Mouse (Mus musculus) retina, postnatal 7 days (tissue): ENCODE measurements around the gene Ick.

Experiments used
- DNase-seq: peaks from one replicate; pipeline ENCODE4 v3.0.0-alpha.2; 2012; ENCODE audit warnings: low read depth, low spot score

Ick gene

DNA sequence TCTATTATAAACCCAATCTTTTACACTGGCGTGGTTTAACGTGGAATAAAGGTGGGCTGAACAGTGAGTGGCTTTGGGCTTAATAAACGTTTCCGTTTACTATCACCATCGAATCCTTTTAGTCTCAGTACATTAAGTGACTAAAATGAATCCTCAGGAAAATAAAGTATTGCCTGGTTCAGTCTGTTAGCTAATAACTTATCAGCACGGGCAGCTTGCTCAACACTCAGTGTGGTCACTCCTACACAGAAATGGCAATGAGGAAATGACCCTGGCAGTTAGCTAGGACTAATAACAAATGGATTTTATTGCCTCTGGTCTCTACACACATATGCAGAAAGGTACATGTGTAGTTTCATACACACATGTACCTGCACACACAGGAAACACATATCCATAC lies 4.0 kb upstream of the Ick start:
- DNase-seq, result no peak

- no peak for DNase-seq
Observed at GRCm38 (mm10) chr9:78105501-78105932, 3.5 kb upstream of the Ick start.

DNA sequence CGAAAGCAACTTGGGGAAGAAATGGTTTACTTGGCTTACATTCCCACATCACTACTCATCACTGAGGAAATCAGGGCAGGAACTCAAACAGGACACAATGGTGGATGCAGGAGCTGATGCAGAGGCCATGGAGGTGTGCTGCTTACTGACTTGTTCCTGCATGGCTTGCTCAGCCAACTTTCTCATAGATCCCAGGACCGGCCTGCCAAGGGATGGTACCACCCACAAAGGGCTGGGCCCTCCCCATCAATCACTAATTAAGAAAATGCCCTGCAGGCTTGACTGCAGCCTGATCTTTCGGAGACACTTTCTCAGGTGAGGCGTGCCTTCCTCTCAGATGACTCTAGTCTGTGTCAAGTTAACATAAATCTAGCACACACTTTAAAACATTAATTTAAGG lies 2.2 kb upstream of the Ick start:
- no peak for DNase-seq

- no peak for DNase-seq
Observed at GRCm38 (mm10) chr9:78107582-78107911, 1.4 kb upstream of the Ick start.

- DNase-seq, result peak; percentile 74
Observed at GRCm38 (mm10) chr9:78107912-78108795, 838 bp upstream of the Ick start.

DNA sequence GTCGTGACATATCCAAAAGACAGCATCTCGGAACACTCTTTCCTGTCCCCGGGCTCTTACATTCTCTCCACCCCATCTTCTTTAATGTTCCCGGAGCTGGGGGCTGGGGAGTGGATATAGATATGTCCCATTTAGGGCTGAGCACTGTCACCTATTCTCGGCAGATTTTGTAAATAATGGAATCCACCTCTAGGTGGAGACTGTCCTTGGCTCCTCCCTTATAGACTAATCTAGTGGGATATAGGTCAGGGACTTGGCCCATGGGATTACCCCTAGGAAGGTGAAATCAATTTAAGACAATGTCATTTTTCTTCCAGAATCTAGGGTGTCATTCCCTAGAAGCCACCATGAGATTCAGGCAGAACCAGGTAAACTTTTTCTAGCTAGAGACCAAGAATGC lies 664 bp downstream of the Ick start:
- no peak for DNase-seq

DNA sequence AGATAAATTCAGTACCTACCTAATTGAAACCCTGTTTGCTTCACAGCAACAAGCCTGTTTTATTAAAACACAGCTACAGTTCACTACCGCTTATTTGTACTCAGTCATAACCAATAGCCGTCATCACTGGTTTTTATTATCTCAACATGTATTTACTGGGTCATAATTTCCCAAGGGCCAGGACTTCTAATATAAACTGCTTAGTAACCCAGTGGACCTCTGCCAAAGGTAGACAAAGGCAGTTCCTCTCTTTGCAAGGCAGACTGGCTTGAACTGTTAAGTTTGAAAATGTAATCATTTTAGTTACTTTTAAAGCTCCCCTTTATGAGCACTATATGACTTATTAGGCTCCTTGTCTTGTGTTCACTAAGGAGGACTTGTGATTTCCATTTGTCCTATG lies 2.5 kb downstream of the Ick start:
- no peak for DNase-seq

DNA sequence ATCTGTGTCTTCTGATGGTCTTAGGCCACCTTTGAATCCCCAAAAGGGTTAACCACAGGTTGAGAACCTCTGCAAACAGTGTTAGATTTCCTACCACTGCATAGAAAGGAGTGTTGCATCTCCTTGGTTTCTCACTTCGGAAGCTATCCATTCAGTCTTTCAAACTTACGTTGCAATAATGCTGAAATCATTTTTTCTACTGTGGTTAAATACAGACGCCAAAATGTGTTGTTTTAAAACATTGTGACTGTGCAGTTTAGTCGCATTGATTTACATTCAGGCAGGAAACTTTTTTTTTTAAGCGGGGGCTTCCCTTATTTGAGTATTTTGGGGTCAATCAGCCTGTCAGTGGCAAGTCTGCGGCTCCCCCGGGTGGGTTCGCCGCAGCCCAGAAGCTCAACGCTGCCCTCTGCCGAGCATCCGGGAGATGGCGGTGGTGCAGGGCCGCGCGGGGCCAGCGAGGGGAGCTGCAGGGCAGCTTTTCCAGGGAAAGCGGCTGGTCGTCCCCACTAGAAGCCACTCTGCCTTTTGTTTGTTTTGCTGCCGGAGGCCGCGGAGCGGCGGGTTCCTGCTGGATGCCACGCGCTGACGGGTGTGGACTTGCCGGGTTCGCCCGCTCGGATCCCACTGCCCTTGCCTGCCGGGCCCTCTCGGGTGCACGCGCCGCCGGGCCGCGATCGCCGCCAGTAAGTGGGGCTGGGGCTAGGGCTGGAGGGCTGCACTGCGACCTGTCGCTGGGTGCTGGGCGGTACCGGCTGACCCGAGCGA lies 4.0 kb downstream of the Ick start:
- peak; percentile 81 for DNase-seq

- no peak for DNase-seq
Observed at GRCm38 (mm10) chr9:78113538-78113885, 4.5 kb downstream of the Ick start.

DNA sequence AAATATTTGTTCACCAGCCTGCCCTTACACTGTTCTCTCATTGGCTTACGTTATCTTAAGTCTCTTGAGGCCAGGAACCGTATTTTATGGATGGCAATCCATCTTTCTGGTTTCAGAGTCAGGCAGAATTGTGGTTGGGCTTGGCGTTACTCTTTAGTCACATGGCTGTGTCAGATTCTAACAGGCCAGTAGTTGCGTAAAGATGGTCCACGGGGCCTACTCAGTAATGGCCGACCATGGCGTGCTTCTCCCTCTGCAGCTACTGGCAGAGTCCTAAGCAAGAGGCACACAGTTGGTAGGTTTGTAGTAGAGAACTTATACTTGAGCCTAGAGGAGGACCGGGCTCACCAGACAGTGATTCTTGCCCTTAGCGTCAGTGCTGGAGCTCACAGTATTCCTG lies 6.8 kb downstream of the Ick start:
- no peak for DNase-seq

DNA sequence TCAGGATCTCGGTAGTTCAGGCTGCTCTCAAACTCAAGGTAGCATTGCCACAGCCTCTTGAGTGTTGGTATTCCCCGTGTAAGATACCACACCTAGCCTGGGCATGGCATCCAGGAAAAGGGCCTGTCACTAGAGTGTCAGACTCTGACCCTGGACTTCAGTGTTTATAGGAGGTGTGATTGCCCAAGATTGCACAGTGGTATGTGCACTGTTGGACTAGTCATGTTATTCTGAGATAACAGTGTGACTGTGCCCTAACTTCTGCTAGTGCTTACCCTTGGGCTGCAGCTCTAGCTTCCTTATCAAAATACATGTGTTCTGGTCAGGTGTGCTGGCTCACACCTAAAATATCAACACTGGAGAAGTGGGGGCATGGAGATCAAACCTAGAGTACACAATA lies 8.7 kb downstream of the Ick start:
- no peak for DNase-seq

DNA sequence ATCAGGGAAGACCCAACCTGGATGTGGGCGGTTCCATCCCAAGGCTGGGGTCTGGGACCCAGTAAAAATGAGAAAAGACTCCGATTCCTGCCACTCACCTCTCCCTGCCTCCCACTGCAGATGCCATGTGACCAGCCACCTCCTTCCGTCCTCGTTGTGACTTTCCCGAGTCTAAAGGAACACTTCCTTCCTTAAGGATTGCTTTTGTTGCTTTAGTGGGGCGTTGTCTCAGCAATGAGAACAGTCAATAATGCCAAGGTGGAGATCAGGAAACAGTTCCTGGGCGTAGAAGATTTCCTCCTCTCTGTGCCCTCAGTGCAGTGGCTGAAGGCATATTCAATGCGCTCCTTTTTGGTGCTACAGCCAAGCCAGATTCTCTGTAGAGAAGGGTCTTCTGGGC lies 12.4 kb downstream of the Ick start:
- DNase-seq, result no peak

GRCm38 (mm10) chr9:78121985-78122384 lies 13.0 kb downstream of the Ick start:
- no peak for DNase-seq

GRCm38 (mm10) chr9:78122939-78123712 lies 14.1 kb downstream of the Ick start:
- no peak for DNase-seq

- no peak for DNase-seq
Observed at GRCm38 (mm10) chr9:78124297-78124696, 15.3 kb downstream of the Ick start.

DNA sequence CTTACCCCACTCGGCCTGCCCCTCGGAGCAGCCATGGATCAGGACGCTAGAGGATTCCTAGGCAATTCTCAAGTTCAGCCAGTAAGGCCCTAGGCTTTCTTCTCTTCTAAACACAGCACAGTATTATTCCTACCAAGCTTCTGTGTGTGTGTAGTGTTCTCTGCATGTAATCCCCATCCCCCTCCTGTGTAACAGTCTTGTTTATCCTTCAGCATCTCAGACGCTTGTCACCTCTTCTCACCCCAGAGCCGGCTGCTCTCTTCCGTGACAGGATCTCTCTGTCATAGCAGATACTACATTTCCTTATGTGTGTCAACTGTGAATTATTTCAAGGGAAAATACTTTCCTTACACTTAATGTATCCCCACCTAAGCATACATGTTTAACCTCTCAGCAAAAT lies 17.0 kb downstream of the Ick start:
- DNase-seq, result no peak

DNA sequence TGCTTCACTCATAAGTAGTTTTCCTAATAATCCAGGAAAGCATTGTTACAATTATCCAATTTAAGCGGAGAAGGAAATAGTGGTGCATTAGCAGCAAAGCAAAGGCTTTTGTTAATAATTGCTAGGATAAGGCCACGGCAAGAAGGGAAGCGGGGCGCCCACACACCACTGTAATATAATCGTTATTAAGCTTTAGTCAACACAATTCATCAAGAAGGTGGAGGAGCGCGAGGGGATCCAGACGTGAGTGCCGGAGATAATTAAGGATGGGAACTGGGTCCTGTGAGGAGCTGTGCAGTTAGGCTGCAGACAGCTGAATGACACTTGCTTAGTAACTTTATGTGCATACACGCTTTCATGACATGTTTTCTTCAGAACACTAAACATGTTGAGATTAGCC lies 17.7 kb downstream of the Ick start:
- no peak for DNase-seq

- no peak for DNase-seq
Observed at GRCm38 (mm10) chr9:78135658-78136057, 26.7 kb downstream of the Ick start.

GRCm38 (mm10) chr9:78138044-78138676 lies 29.2 kb downstream of the Ick start:
- DNase-seq, result no peak

- DNase-seq, result no peak
Observed at GRCm38 (mm10) chr9:78139463-78139862, 30.5 kb downstream of the Ick start.

DNA sequence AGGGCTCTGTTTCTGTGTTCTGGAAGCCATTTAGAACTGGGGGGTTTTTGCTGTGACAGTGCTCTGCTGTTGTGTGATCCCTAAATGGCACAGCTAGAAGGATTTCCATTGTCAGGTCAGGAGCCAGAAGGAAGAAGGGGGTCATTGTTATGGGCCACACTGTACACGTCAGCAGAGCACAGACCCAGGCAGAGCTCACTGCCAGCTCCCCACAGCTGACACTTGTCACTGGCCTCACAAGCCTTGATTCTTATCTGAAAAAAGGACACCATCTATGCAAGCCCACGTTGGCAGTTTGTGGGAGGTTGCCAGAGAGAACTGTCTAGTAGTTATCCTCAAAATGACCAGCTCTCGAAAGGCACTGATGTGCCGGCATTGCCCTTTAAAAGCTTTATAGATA lies 37.1 kb downstream of the Ick start:
- no peak for DNase-seq

- no peak for DNase-seq
Observed at GRCm38 (mm10) chr9:78146627-78147026, 37.6 kb downstream of the Ick start.
